Mouse (Mus musculus) cortical plate, adult 2 months (tissue): ENCODE results near the gene Brox. TPM values are rescaled to one million over a fixed set of nuclear protein-coding genes. Genes with fewer than 3 reads are reported as not detected.
"Not testable (repeated sequence)": the region's sequence is repeated elsewhere in the genome, so short reads cannot be mapped to it uniquely, and the experiment has no call there.

Source experiments
- H3K27ac ChIP-seq: fragments of 200-500 bp; 2 replicates; pipeline ENCODE4 v1.5.1; 2012; ENCODE audit warnings: low read length, control low read depth, inconsistent platforms; ENCODE audit not compliant: insufficient read depth
- H3K4me1 ChIP-seq: fragments of 200-500 bp; 2 replicates; pipeline ENCODE4 v1.6.1; 2011; ENCODE audit warnings: low read length; ENCODE audit not compliant: control insufficient read depth, insufficient read depth
- H3K4me3 ChIP-seq: fragments of 200-500 bp; 2 replicates; pipeline ENCODE4 v1.5.1; 2011; ENCODE audit warnings: mild to moderate bottlenecking, low read length, control low read depth; ENCODE audit not compliant: insufficient read depth
- CTCF ChIP-seq: fragments of 200-500 bp; IDR thresholded peaks from 2 replicates; pipeline ENCODE4 v1.5.1; 2011; ENCODE audit warnings: mild to moderate bottlenecking, control low read depth, low read length; ENCODE audit not compliant: insufficient read depth; ENCODE audit errors: extremely low read depth
- POLR2A ChIP-seq: fragments of 200-500 bp; IDR thresholded peaks from 2 replicates; pipeline ENCODE4 v1.6.1; 2011; ENCODE audit warnings: mild to moderate bottlenecking, low read length, control low read depth; ENCODE audit not compliant: insufficient read depth; ENCODE audit errors: extremely low read depth
- polyA plus RNA-seq: library from polyadenylated mRNA; depleted of rRNA; stranded (reverse); fragments of >200 nt; gene quantifications from 2 replicates; pipeline ENCODE4 v1.2.3, GENCODE M21; 2012; rRNA removed

Brox gene
- polyA plus RNA-seq, result 43.6 and 45.1 TPM in 2 replicates

GRCm38 (mm10) chr1:183296877-183297383 is at the start of gene Brox:
Gene Brox, minus strand, starts transcription at chr1:183297269.
- peak within 1 kb of the TSS; percentile 97 for H3K27ac ChIP-seq
- H3K4me3 ChIP-seq, result peak within 1 kb of the TSS; percentile 97
- TF ChIP-seq CTCF (no peak), POLR2A (peak; percentile 80)
- H3K4me1 ChIP-seq, result no peaks in the 10 kb centered on the region

- H3K4me1 ChIP-seq, result no peaks in the 10 kb centered on the region
- no peak for TF ChIP-seq POLR2A
- no peak for TF ChIP-seq CTCF
Observed at GRCm38 (mm10) chr1:183345817-183346195, 48.7 kb upstream of the Brox start.

GRCm38 (mm10) chr1:183344886-183345816 is 48.1 kb upstream of the Brox start:
- no peak for TF ChIP-seq CTCF
- peak; percentile 81 for TF ChIP-seq POLR2A
- H3K4me3 ChIP-seq, result peak overlapping the region; percentile 98
- peak overlapping the region; percentile 74 for H3K27ac ChIP-seq
- no peaks in the 10 kb centered on the region for H3K4me1 ChIP-seq

More at GRCm38 (mm10) chr1:183345817-183346195, 48.7 kb upstream of the Brox start:
- peak overlapping the region; percentile 21; the same call in 1 of the 2 replicates for H3K27ac ChIP-seq
- peak overlapping the region; percentile 98 for H3K4me3 ChIP-seq

GRCm38 (mm10) chr1:183342902-183343301 is 45.8 kb upstream of the Brox start:
- not testable (repeated sequence) for H3K4me1 ChIP-seq, H3K27ac ChIP-seq, H3K4me3 ChIP-seq

DNA sequence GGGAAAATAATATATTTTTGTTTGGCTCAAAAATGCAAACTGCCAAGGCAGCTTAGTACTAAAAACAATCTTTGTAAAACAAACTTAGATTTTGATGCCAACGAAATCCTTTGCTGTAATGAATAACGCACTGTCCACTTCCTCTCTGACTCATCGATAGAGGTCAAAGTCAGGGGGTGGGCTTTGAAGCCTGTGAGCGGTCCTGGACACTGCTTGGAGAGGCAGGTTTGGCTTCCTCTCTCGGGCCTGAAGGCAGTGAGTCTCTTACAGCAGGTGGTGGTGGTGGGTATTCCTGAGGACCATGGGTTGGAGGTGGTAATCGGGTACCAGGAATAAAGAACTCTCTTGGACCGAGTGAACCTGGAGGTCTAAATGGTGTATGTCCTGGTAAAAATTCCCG is 30.1 kb upstream of the Brox start:
- no peak overlapping the region for H3K27ac ChIP-seq
- no peak for TF ChIP-seq POLR2A
- no peak for TF ChIP-seq CTCF
- H3K4me3 ChIP-seq, result no peak overlapping the region
- H3K4me1 ChIP-seq, result no peaks in the 10 kb centered on the region

GRCm38 (mm10) chr1:183324433-183324832 is 27.4 kb upstream of the Brox start:
- no peak for TF ChIP-seq CTCF
- H3K4me1 ChIP-seq, result no peaks in the 10 kb centered on the region

DNA sequence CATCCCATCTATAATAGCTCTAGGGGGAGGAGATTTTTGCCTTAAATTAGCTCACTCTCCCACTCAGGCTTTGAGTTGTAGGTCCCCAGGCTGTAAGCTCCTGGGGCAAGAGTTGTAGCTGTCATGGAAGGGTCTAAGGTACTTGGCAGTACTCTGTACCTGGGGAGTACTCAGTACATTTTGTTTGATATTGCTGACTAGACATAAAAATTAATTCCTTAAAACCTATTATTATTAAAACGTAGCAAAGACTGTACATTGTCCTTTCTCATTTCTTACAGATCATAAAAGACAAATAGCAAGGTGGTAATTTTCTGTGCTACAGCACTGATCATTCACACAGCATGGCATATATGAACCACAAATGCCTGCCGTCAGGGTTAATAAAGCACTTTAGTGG is 26.9 kb upstream of the Brox start:
- Histone ChIP-seq H3K4me3 (no peak overlapping the region), H3K4me1 (no peaks in the 10 kb centered on the region), H3K27ac (no peak overlapping the region)
- no peak for TF ChIP-seq CTCF
- no peak for TF ChIP-seq POLR2A

More at GRCm38 (mm10) chr1:183324433-183324832, 27.4 kb upstream of the Brox start:
- no peak overlapping the region for H3K27ac ChIP-seq
- no peak overlapping the region for H3K4me3 ChIP-seq

DNA sequence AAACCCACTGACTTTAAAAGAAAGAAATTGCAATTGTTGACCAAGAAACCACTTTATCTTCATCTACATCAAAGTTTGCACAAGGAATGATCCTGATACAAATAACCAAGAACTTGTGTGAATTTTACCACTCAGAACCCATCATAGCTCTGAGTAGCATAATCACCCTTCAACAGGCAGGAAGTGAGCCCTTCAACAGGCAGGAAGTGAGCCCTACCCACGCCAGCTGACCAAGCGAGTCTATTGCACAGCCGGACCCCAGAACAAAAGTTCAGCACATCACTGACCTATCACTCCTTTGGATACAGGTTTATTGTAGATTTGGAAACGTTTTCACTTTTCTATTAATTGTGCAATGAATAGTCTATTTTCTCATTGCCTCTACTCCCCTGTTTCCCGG is 25.4 kb upstream of the Brox start:
- H3K4me3 ChIP-seq, H3K27ac ChIP-seq, H3K4me1 ChIP-seq: not testable (repeated sequence)

- Histone ChIP-seq H3K4me3 (no peak overlapping the region), H3K4me1 (no peaks in the 10 kb centered on the region), H3K27ac (no peak overlapping the region)
- TF ChIP-seq CTCF, result no peak
Observed at GRCm38 (mm10) chr1:183320708-183321107, 23.6 kb upstream of the Brox start.

DNA sequence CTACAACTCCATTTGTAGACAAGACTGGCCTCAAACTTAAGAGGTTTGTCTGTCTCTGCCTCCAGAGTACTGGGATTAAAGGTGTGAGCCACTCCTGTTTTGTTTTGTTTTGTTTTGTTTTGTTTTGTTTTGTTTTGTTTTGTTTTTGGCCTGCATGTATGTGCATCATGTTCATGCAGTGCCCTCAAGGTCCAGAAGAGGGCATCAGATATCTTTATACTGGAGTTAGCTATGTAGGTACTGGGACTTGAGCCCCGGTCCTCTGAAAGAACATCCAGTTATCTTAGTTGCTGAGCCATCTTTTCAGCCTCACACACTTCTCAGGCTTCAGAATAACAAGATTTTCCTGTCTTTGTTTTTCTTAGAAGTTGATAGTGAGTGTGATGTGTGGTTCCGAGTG is 18.7 kb upstream of the Brox start:
- H3K27ac ChIP-seq, result no peak overlapping the region
- no peak overlapping the region for H3K4me3 ChIP-seq
- no peaks in the 10 kb centered on the region for H3K4me1 ChIP-seq
- no peak for TF ChIP-seq CTCF
- TF ChIP-seq POLR2A, result no peak

DNA sequence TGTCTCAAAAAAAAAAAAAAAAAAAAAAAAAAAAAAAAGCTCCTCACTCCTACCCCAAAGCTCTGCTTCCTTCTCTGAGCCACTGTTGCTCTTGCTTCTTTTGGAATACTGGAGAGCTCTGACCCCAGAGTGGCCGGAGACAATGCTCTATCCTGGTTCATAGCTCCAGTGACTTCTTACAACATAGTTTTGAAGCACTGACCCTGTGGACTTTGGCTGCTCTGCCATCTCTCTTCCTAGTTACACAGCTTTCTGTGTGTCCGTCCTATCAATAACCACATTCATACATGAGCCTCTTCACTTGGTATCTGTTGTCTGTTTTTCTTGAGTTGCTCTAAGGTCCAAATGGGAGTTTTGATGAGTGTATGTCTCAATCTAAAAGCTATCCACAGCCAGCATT is 15.0 kb upstream of the Brox start:
- TF ChIP-seq POLR2A (no peak), CTCF (no peak)

GRCm38 (mm10) chr1:183309601-183310000 is 12.5 kb upstream of the Brox start:
- not testable (repeated sequence) for H3K4me3 ChIP-seq, H3K27ac ChIP-seq, H3K4me1 ChIP-seq

More for the DNA sequence above, 15.0 kb upstream of the Brox start:
- Histone ChIP-seq H3K27ac (no peak overlapping the region), H3K4me1 (no peaks in the 10 kb centered on the region), H3K4me3 (no peak overlapping the region)
